Mouse (Mus musculus) brown adipose tissue, adult 24 weeks (tissue): ENCODE data around the gene Hes6. TPM values are rescaled to one million over a fixed set of nuclear protein-coding genes. Genes with fewer than 3 reads are reported as not detected.

Source experiments
- H3K27ac ChIP-seq: fragments of 200-500 bp; replicated peaks from 2 replicates; pipeline ENCODE4 v1.5.1; 2012; ENCODE audit warnings: low read depth, mild to moderate bottlenecking, low read length
- H3K4me1 ChIP-seq: fragments of 200-500 bp; 2 replicates; pipeline ENCODE4 v1.6.1; 2012; ENCODE audit warnings: low read length, mixed read lengths; ENCODE audit not compliant: control insufficient read depth, insufficient read depth, insufficient read length
- H3K4me3 ChIP-seq: fragments of 200-500 bp; 2 replicates; pipeline ENCODE4 v1.5.1; 2012; ENCODE audit warnings: low read depth, mild to moderate bottlenecking, low read length, moderate library complexity; ENCODE audit not compliant: insufficient read depth
- polyA plus RNA-seq: library from polyadenylated mRNA; stranded (reverse); fragments of >200 nt; gene quantifications from 2 replicates; pipeline ENCODE4 v1.2.4, GENCODE M21; 2012; ENCODE audit not compliant: missing spikeins, insufficient read depth, insufficient read length

Hes6 gene
- polyA plus RNA-seq, 1 experiment, result 10.9 TPM

DNA sequence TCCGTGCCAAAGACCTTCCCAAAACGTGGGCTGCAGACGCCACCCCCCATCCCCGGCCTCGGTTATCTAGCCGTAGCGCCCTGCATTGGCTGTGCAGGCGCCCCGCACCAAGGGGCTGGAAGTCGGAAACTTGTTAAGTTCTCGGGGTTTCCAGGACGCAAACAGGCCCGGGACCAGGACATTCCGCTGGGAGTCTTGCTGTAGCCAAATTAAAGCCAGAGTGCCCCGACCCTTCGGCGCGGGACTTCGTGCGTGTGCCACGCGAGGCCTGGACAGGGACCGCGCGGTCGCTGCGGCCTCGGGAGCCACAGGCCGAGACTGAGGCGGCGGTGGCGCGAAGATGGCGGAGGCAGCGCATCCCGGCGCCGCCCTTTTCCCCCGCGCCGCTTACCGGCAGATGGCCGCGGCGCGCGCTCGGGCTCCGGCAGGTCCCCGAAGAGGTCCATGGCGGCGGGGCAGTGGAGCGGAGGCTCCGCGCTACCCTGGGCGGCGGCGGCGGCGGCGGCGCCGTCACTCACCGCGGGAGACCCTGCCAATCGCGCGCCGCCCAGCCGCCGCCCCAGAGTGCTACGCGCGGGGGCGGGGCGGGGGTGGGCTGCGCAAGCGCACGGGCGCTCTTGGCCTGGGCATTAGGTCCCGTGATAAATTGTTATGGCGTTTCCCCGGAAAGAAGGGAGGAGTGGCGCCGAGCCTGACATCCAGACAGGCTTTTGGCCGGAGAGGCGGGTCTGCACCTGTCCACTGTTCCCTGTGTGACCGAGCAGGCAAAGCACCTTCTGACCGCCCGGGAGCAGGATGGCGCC is 15.4 kb downstream of the Hes6 start, which contains the start of gene Ilkap:
Gene Ilkap (minus strand): TSS at position 556 of the 803 bp plus-strand sequence.
- peak within 1 kb of the TSS; percentile 96 for H3K4me3 ChIP-seq

DNA sequence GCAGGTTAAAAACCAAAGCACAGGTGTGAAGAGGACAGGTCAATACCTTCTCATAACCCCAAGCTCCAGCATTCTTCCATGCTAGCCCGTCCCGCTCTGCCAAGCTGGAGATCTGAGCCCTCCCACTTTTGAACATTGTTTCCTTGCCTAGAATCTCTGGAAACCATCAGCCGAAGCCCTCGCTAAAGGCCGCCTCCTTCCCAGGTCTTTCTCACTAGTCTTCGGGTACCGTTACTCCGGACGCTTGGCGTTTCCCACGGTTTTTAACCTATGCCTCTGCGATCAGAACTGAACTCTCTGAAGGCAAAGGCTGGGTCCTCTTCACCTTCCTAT is 15.9 kb downstream of the Hes6 start:
- peaks cover 9% of the 10 kb centered on the region; the same call in 1 of the 2 replicates for H3K4me1 ChIP-seq
- H3K27ac ChIP-seq, result peak overlapping the region; percentile 58; the same call in 1 of the 2 replicates
- H3K4me3 ChIP-seq, result peak overlapping the region; percentile 96

More for the DNA sequence above, 15.4 kb downstream of the Hes6 start, which contains the start of gene Ilkap:
- Histone ChIP-seq H3K4me1 (peaks cover 9% of the 10 kb centered on the region; the same call in 1 of the 2 replicates), H3K27ac (peak within 1 kb of the TSS; percentile 76)

DNA sequence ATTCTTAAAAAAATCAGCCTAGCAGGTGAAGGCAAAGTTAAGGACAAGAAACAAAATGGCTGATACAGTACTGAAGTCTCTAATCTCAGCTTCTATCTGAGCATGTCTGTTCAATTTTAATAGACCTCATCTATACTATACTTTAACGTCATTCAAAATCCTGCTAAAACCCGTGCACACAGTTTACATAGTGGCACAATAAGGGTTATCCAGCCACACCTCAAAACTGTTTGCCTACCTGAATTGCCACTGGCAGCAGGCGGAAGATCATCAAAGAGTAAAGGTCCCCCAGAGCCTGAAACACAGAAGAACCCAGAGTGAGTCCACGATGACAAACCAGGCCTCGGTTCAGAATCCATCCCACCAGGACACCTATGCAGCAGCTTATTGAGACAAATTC is 23.5 kb downstream of the Hes6 start:
- Histone ChIP-seq H3K27ac (no peak overlapping the region), H3K4me1 (peaks cover 2% of the 10 kb centered on the region; the same call in 1 of the 2 replicates), H3K4me3 (no peak overlapping the region)

DNA sequence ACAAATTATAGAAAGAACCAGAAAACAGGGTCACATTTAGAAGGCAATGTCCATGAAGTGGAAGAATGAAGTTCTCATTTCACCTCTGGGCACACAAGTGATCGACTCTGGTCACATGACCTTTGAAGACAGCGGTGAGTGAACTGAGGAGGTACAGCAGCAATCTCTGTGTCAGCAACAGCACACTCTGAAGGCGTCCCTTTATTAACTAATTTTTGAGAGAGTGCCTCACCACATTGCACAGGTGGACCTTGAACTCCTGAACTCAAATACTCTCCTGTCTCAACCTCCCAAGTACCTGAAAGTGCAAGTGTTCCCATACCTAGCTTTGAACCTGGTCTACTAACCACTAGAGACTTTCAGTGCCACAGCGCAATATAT is 32.8 kb downstream of the Hes6 start:
- no peak overlapping the region for H3K27ac ChIP-seq
- H3K4me1 ChIP-seq, result no peaks in the 10 kb centered on the region
- no peak overlapping the region for H3K4me3 ChIP-seq

DNA sequence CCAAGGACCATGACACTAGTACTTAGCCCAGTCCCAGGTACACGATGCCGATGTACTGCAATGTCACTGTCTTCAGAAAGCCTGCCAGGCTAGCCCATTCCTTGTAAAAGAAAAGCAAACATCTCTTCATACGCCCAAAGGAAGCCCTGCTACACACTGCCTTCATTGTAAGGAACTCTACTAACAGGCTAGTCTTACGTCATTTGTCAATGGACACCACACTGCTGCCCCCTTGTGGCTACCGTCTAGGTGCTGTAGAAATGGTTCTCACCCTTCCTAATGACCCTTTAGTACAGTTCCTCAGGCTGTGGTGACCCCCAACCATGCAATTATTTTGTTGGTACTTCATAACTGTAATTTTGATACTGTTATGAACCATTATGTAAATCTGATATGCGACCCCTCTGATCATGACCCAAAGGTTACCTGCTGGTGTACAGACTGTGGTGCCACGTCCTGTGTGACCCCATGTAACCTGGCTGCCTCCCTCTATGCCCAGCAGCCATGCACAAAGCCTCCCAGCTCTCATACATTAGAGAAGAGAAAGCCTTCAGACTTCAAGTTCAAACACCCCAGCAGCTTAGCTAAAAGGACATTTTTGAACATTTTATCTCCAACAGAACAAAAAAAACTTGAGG is 33.3 kb downstream of the Hes6 start:
- no peak overlapping the region for H3K4me3 ChIP-seq
- no peak overlapping the region for H3K27ac ChIP-seq
- no peaks in the 10 kb centered on the region for H3K4me1 ChIP-seq

DNA sequence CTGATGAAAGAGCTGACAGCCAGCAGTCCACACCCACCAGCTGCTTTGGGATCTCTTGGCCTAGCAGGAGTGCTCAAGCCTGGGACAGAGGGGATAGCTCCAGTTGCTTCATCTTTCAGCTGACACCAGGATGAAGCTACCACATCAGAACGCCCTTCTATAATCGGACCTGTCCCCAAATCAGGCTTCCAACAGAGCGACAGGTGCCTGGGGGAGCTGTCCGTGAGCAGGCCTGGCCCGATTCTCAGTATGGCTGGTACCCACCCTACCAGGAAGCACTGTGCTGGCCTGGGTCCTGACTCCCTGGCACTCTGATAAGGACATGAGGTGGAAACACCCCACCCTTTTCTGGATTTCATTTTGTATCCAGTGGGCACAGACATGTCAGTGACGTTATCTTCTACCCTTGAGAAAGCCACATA is 40.4 kb downstream of the Hes6 start:
- Histone ChIP-seq H3K4me1 (no peaks in the 10 kb centered on the region), H3K27ac (no peak overlapping the region), H3K4me3 (no peak overlapping the region)

DNA sequence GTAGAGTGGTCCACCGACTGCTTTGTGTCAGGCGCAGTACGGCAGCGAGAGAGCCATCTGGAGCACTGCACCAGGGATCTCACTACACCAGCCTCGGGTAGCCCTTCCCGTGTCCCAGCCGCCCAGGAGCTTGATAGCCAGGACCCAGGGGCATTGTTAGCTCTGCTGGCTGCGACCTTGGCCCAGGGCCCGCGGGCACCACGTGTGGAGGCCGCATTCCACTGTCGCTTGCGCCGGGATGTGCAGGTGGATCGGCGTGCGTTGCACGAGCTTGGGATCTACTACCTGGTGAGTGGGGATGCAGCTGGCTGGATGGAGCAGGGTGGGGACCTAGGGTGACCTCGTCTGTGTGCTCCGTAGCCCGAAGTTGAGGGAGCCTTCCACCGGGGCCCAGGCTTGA is 43.8 kb downstream of the Hes6 start:
- Histone ChIP-seq H3K27ac (no peak overlapping the region), H3K4me1 (no peaks in the 10 kb centered on the region), H3K4me3 (no peak overlapping the region)

DNA sequence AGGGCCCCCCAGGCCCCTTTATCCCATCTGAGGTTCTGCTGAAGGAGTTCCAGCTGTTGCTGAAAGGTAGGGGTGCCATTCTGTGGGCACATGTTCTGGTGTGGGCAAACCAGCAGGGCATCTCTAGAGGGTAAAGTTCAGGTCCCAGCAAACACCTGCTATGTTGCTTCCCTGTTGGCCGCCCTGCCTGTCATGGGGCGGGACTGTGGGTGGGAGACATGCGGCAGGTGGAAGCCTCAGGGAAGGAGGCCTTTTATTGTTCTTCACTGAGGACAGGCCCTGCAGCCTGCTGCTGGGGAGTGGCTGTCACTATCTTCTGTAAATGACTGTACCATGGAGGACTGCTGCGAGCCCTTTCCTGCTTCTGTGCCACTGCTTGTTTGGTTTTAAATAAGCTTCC is 44.4 kb downstream of the Hes6 start:
- Histone ChIP-seq H3K4me3 (no peak overlapping the region), H3K4me1 (no peaks in the 10 kb centered on the region), H3K27ac (no peak overlapping the region)

DNA sequence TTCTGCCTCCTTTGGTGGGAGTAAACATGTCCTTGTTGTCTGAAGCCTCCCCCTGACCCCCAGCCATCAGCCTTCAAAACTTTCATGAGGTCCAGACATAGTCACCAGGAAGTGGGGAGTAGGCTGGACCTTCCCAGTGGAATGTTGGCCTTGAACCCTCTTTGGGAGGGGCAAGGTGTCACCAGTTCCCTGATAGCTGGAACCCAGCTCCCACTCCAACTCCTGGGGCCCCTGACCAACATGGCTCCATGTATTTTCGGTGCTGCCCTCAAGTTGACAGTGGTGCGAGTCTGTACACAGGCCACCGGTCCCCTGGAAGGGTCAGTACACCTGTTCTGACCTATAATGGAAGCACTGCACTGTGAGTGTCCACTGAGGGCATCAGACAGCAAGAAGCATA is 46.5 kb downstream of the Hes6 start:
- Histone ChIP-seq H3K4me1 (no peaks in the 10 kb centered on the region), H3K4me3 (no peak overlapping the region), H3K27ac (no peak overlapping the region)

DNA sequence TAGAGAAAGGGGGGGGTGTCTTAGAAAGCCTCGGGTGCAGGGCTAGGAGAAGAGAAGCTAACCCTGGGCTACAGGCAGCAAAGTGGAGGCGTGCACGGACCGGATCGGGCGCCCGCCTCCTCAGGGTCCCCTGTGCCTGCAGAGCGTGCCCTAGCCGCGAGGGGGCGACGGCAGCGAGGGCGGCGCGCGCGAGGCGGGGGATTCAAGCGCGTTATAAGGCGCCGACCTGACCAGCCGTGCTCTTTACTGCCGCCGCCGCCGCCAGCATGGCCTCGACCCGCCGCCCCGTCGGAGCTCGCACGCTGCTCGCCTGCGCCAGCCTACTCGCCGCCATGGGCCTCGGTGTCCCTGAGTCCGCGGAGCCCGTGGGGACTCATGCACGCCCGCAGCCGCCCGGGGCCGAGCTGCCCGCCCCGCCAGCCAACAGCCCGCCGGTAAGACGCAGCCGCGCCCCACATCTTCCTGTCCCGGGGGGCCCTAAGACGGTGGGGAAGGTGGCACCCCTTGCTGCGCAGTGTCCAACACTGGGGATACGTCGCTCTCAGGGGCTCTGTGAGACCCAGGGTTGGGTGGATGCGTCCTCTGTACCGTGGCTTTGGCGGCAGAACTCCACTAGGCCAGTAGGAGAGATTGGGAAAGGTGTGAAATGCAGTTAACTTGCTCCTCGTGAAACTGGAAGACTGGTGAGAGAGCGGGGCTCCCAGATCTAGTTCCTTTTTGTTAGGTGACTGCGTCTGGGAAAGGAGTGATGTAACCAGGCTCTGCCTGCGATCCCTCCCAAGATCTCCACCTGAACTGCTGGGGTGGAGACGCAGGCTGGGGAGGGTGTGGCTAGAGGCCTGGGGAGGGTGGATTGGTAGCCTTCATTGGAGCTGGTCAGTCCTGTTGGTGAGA is 47.4 kb downstream of the Hes6 start, which contains the start of gene Erfe:
Gene Erfe (plus strand): TSS at position 216 of the 894 bp plus-strand sequence.
- H3K4me1 ChIP-seq, result no peaks in the 10 kb centered on the region
- no peak within 1 kb of the TSS for H3K27ac ChIP-seq
- peak within 1 kb of the TSS; percentile 44 for H3K4me3 ChIP-seq

DNA sequence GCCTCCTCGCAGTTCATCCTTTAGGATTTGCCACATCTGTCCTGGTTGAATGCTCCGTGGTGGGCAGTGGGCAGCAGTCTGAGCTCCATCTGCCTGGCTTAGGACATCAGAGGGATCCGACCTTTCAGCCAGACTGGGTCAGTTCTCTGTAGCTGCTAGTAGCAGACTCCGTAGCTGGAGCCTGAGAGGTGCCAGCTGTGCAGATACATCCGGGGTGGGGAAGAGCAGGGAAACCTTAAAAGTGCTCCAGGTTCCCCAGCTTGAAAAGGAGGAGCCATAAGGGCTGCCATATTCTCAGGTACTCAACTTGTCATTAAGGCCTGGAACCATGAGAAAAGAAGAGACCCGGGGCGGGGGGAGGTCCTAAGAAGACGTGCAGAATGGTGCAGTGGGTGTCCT is 48.0 kb downstream of the Hes6 start:
- Histone ChIP-seq H3K27ac (no peak overlapping the region), H3K4me3 (peak overlapping the region; percentile 31), H3K4me1 (no peaks in the 10 kb centered on the region)

DNA sequence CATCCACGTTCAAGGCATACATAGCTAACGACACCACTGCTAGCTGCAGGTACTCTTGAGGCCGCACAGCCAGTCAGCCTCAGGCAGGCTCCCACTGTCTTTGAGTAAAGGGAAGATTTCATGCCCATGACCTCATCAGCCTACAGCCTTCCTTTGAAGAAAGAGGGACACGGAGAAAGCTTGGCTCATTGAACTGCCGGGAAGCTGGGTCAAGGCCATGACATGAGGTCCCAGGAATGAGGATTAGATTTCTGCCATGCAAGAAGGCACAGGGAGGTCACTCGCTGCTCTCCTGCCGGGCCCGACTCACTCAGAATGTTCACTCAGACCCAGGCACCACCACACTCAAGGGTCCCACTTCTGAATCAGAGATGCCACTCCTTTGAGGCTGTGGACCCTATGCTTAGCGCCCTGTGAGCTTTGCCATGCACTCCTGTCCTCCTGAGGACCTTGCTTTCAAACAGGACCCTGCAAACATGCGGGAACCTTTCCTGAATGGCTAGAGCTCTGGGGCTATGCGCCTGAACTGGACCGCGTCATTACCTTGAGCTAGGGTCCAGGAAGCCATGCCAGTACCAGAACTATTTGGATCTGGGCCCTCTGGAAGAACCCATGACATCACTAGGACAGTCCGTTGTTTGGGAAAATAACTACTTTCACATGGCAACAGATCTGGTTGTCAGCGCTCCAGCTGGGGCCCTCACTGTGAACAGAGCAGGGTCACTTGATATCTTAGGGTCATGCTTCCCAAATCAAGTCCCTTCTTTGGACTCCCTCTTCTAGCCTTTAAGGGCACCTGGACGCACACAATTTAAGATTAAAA is 48.8 kb downstream of the Hes6 start:
- Histone ChIP-seq H3K4me1 (no peaks in the 10 kb centered on the region), H3K27ac (no peak overlapping the region), H3K4me3 (no peak overlapping the region)

DNA sequence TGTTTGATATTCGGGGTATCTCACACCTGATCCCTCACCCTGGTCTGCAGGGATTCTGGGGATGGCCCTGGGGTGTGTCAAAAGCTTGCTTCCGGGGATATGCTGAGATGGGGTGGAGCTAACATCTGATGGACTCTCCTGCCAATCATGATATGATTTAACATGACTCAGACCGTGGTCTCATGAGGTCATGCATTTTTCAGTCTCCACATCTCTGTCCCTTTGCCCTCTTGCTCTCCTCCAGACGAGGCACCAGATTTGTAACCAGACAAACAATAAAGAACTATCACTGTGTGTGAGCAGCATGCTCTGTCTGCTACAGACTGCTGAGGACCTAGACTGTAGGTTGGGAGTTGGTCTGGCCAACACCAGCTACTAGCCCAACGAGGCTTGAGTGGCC is 51.7 kb downstream of the Hes6 start:
- H3K4me1 ChIP-seq, result no peaks in the 10 kb centered on the region
- no peak overlapping the region for H3K27ac ChIP-seq
- no peak overlapping the region for H3K4me3 ChIP-seq
